Mouse (Mus musculus): Measurements from ENCODE around the gene Gstp3. TPM values are rescaled to one million over a fixed set of nuclear protein-coding genes. Genes with fewer than 3 reads are reported as not detected.

Gstp3 gene
- polyA plus RNA-seq, 1 experiment: 0.09 TPM

- no peak overlapping the region for H3K4me3 ChIP-seq (ENCODE audit: insufficient read depth, poor library complexity, severe bottlenecking)
- no peaks in the 10 kb centered on the region for H3K36me3 ChIP-seq (ENCODE audit: control insufficient read depth, insufficient read depth)
- H3K79me2 ChIP-seq (ENCODE audit: control insufficient read depth, insufficient read depth): peaks cover 18% of the 10 kb centered on the region
- H3K79me3 ChIP-seq (ENCODE audit: low read depth): peaks cover 6% of the 10 kb centered on the region
- TF ChIP-seq MAX (IDR thresholded peaks at IDR 0.05): no peak
- no peak for TF ChIP-seq CTCF (IDR thresholded peaks at IDR 0.05; ENCODE audit: control insufficient read depth, insufficient read depth, insufficient read length)
- TF ChIP-seq MYOG (IDR thresholded peaks at IDR 0.05; ENCODE audit: control insufficient read depth, extremely low read depth, insufficient read length): no peak
- TF ChIP-seq CEBPB (IDR thresholded peaks at IDR 0.05; ENCODE audit: low read depth): no peak
- TF ChIP-seq MYOD1 (IDR thresholded peaks at IDR 0.05; ENCODE audit: control insufficient read depth, insufficient read length, low read depth): no peak
- TF ChIP-seq USF1 (IDR thresholded peaks at IDR 0.05; ENCODE audit: low read depth): no peak
- TF ChIP-seq FOSL1 (IDR thresholded peaks at IDR 0.05; ENCODE audit: insufficient read depth, low read length, poor library complexity, severe bottlenecking): no peak
- no peak overlapping the region for H3ac ChIP-seq (ENCODE audit: control insufficient read depth, insufficient read length, low read depth)
- no peaks in the 10 kb centered on the region for H3K27me3 ChIP-seq (ENCODE audit: control insufficient read depth, insufficient read depth, insufficient read length)
Measured at GRCm38 (mm10) chr19:4036327-4037045, 22.9 kb downstream of the Gstp3 start.

DNA sequence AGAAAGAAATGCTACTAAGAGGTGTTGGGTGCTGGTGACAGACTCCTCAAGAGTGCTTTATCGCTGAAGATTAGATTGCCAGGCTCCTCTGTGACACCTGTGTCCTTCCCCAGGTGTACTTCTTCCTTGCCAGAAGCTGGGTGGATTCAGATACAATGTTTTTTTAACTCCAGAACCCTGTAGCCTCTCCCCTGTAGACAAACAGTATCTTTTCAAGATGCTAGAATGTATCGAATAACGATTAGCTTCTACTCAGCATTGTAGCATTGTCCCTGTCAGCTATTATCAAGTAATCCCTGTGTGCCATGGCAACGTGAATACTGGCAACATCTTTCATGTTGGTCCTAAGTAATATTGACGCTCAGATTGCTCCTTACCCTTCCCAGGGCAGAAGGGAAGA, 25.6 kb downstream of the Gstp3 start:
- Histone ChIP-seq H3K36me3 (ENCODE audit: control insufficient read depth, insufficient read depth) (no peaks in the 10 kb centered on the region), H3K79me2 (ENCODE audit: control insufficient read depth, insufficient read depth) (peaks cover 18% of the 10 kb centered on the region), H3K27me3 (ENCODE audit: control insufficient read depth, insufficient read depth, insufficient read length) (no peaks in the 10 kb centered on the region), H3K4me3 (ENCODE audit: insufficient read depth, poor library complexity, severe bottlenecking) (no peak overlapping the region), H3ac (ENCODE audit: control insufficient read depth, insufficient read length, low read depth) (no peak overlapping the region), H3K79me3 (ENCODE audit: low read depth) (peaks cover 6% of the 10 kb centered on the region)
- TF ChIP-seq MAX (IDR thresholded peaks at IDR 0.05) (no peak), CEBPB (IDR thresholded peaks at IDR 0.05; ENCODE audit: low read depth) (no peak), CTCF (IDR thresholded peaks at IDR 0.05; ENCODE audit: control insufficient read depth, insufficient read depth, insufficient read length) (no peak), FOSL1 (IDR thresholded peaks at IDR 0.05; ENCODE audit: insufficient read depth, low read length, poor library complexity, severe bottlenecking) (no peak)

- no peaks in the 10 kb centered on the region for H3K36me3 ChIP-seq (ENCODE audit: control insufficient read depth, insufficient read depth)
- H3K79me3 ChIP-seq (ENCODE audit: low read depth): peaks cover 6% of the 10 kb centered on the region
- no peaks in the 10 kb centered on the region for H3K27me3 ChIP-seq (ENCODE audit: control insufficient read depth, insufficient read depth, insufficient read length)
- TF ChIP-seq USF1 (IDR thresholded peaks at IDR 0.05; ENCODE audit: low read depth) (no peak), MYOD1 (IDR thresholded peaks at IDR 0.05; ENCODE audit: control insufficient read depth, insufficient read length, low read depth) (no peak), CTCF (IDR thresholded peaks at IDR 0.05; ENCODE audit: control insufficient read depth, insufficient read depth, insufficient read length) (no peak), FOSL1 (IDR thresholded peaks at IDR 0.05; ENCODE audit: insufficient read depth, low read length, poor library complexity, severe bottlenecking) (no peak), MAX (IDR thresholded peaks at IDR 0.05) (no peak), MYOG (IDR thresholded peaks at IDR 0.05; ENCODE audit: control insufficient read depth, extremely low read depth, insufficient read length) (no peak), CEBPB (IDR thresholded peaks at IDR 0.05; ENCODE audit: low read depth) (no peak)
- H3K4me3 ChIP-seq (ENCODE audit: insufficient read depth, poor library complexity, severe bottlenecking): no peak overlapping the region
- H3K79me2 ChIP-seq (ENCODE audit: control insufficient read depth, insufficient read depth): peaks cover 18% of the 10 kb centered on the region
- H3ac ChIP-seq (ENCODE audit: control insufficient read depth, insufficient read length, low read depth): no peak overlapping the region
Measured at GRCm38 (mm10) chr19:4033298-4033697, 26.1 kb downstream of the Gstp3 start.

GRCm38 (mm10) chr19:4032668-4033067, 26.7 kb downstream of the Gstp3 start:
- peaks cover 18% of the 10 kb centered on the region for H3K79me2 ChIP-seq (ENCODE audit: control insufficient read depth, insufficient read depth)
- H3ac ChIP-seq (ENCODE audit: control insufficient read depth, insufficient read length, low read depth): no peak overlapping the region
- H3K36me3 ChIP-seq (ENCODE audit: control insufficient read depth, insufficient read depth): no peaks in the 10 kb centered on the region
- H3K27me3 ChIP-seq (ENCODE audit: control insufficient read depth, insufficient read depth, insufficient read length): no peaks in the 10 kb centered on the region
- TF ChIP-seq MAX (IDR thresholded peaks at IDR 0.05) (no peak), MYOD1 (IDR thresholded peaks at IDR 0.05; ENCODE audit: control insufficient read depth, insufficient read length, low read depth) (no peak), FOSL1 (IDR thresholded peaks at IDR 0.05; ENCODE audit: insufficient read depth, low read length, poor library complexity, severe bottlenecking) (no peak), CEBPB (IDR thresholded peaks at IDR 0.05; ENCODE audit: low read depth) (no peak), MYOG (IDR thresholded peaks at IDR 0.05; ENCODE audit: control insufficient read depth, extremely low read depth, insufficient read length) (no peak), CTCF (IDR thresholded peaks at IDR 0.05; ENCODE audit: control insufficient read depth, insufficient read depth, insufficient read length) (no peak), USF1 (IDR thresholded peaks at IDR 0.05; ENCODE audit: low read depth) (no peak)
- H3K4me3 ChIP-seq (ENCODE audit: insufficient read depth, poor library complexity, severe bottlenecking): no peak overlapping the region
- peaks cover 6% of the 10 kb centered on the region for H3K79me3 ChIP-seq (ENCODE audit: low read depth)

DNA sequence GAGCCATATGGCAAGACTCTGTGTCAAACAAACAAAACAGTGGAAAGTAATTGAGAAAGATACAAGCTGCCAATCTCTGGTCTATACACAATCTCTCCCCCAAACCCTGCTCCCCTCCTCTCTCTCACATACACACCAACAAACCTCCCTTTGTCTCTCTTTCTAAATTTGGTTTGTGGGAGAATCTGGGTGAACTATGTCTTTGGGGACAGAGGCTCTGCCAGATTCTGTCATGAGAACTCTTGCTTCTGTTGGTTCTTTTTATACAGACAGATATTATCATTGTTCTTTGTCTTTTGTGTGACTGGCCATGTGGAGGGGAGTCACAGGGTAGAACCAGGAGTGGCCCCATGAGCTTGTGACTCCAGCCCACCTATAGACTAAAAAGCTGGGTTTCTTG, 31.8 kb downstream of the Gstp3 start:
- no peaks in the 10 kb centered on the region for H3K79me2 ChIP-seq (ENCODE audit: control insufficient read depth, insufficient read depth)

More for the DNA sequence above, 31.8 kb downstream of the Gstp3 start:
- Histone ChIP-seq H3K4me3 (ENCODE audit: insufficient read depth, poor library complexity, severe bottlenecking) (no peak overlapping the region), H3K27me3 (ENCODE audit: control insufficient read depth, insufficient read depth, insufficient read length) (no peaks in the 10 kb centered on the region), H3ac (ENCODE audit: control insufficient read depth, insufficient read length, low read depth) (no peak overlapping the region), H3K79me3 (ENCODE audit: low read depth) (no peaks in the 10 kb centered on the region), H3K36me3 (ENCODE audit: control insufficient read depth, insufficient read depth) (no peaks in the 10 kb centered on the region)
- no peak for TF ChIP-seq MYOD1 (IDR thresholded peaks at IDR 0.05; ENCODE audit: control insufficient read depth, insufficient read length, low read depth)
- TF ChIP-seq CEBPB (IDR thresholded peaks at IDR 0.05; ENCODE audit: low read depth): no peak
- no peak for TF ChIP-seq MAX (IDR thresholded peaks at IDR 0.05)
- no peak for TF ChIP-seq FOSL1 (IDR thresholded peaks at IDR 0.05; ENCODE audit: insufficient read depth, low read length, poor library complexity, severe bottlenecking)
- TF ChIP-seq USF1 (IDR thresholded peaks at IDR 0.05; ENCODE audit: low read depth): no peak
- TF ChIP-seq CTCF (IDR thresholded peaks at IDR 0.05; ENCODE audit: control insufficient read depth, insufficient read depth, insufficient read length): no peak
- no peak for TF ChIP-seq MYOG (IDR thresholded peaks at IDR 0.05; ENCODE audit: control insufficient read depth, extremely low read depth, insufficient read length)

Data from C2C12 (cell line).